Mouse (Mus musculus): ENCODE measurements at regions not wholly inside any gene's neighbourhood (a gene's known extent, or its start where the extent isn't known, plus 50 kb on each side); places are given as distances from the start of the nearest gene placed in this dataset.

DNA sequence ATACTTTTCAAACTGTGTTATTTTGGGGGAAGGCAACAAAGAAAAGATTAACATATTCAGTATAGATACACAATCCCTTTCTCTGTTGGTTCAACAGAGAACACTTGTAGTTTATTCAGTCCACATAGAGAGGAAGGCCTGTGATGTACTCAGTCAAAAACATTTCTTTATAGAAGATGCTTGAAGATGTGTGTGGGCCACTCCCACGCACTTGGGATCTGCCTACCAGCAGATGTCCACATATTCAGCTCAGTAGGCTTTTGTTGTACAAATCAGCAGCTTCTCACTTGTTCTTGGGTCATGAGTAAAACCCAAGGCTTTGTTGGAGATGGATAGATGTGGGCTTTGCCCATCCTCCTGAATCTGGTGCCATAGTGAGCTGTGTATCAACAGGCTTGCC is 239.6 kb upstream of the Pdzrn3 start:
- H3K9me3 ChIP-seq: no peaks in the 10 kb centered on the region
- WGBS: 78% methylated on average over 1 of the region's 1 CpGs
- no peak for DNase-seq (ENCODE audit: extremely low spot score, low spot score)
- H3K4me1 ChIP-seq: no peaks in the 10 kb centered on the region
- no peaks in the 10 kb centered on the region for H3K27me3 ChIP-seq (ENCODE audit: poor library complexity, severe bottlenecking)
- no peak overlapping the region for H3K4me3 ChIP-seq
- H3K27ac ChIP-seq: no peak overlapping the region
- H3K36me3 ChIP-seq (replicated peaks): no peaks in the 10 kb centered on the region

GRCm38 (mm10) chr6:101616776-101617175 is 239.1 kb upstream of the Pdzrn3 start:
- Histone ChIP-seq H3K9me3 (no peaks in the 10 kb centered on the region), H3K4me3 (no peak overlapping the region), H3K36me3 (replicated peaks) (no peaks in the 10 kb centered on the region), H3K27me3 (ENCODE audit: poor library complexity, severe bottlenecking) (no peaks in the 10 kb centered on the region), H3K4me1 (no peaks in the 10 kb centered on the region), H3K27ac (no peak overlapping the region)
- no peak for DNase-seq (ENCODE audit: extremely low spot score, low spot score)
- WGBS: 58% methylated on average over 3 of the region's 3 CpGs

- no peaks in the 10 kb centered on the region for H3K4me1 ChIP-seq
- H3K9me3 ChIP-seq: no peaks in the 10 kb centered on the region
- 96% methylated on average over 4 of the region's 4 CpGs for WGBS
- no peak for DNase-seq (ENCODE audit: extremely low spot score, low spot score)
- H3K27me3 ChIP-seq (ENCODE audit: poor library complexity, severe bottlenecking): no peaks in the 10 kb centered on the region
- H3K4me3 ChIP-seq: no peak overlapping the region
- no peaks in the 10 kb centered on the region for H3K36me3 ChIP-seq (replicated peaks)
- H3K27ac ChIP-seq: no peak overlapping the region
These were observed 231.3 kb upstream of the Pdzrn3 start for GRCm38 (mm10) chr6:101609015-101609414.

GRCm38 (mm10) chr6:101603083-101603482 is 225.4 kb upstream of the Pdzrn3 start:
- H3K27ac ChIP-seq: no peak overlapping the region
- no peaks in the 10 kb centered on the region for H3K9me3 ChIP-seq
- no peak for DNase-seq (ENCODE audit: extremely low spot score, low spot score)
- WGBS: 86% methylated on average over 6 of the region's 6 CpGs
- no peaks in the 10 kb centered on the region for H3K4me1 ChIP-seq
- H3K27me3 ChIP-seq (ENCODE audit: poor library complexity, severe bottlenecking): no peaks in the 10 kb centered on the region
- no peak overlapping the region for H3K4me3 ChIP-seq
- H3K36me3 ChIP-seq (replicated peaks): no peaks in the 10 kb centered on the region

DNA sequence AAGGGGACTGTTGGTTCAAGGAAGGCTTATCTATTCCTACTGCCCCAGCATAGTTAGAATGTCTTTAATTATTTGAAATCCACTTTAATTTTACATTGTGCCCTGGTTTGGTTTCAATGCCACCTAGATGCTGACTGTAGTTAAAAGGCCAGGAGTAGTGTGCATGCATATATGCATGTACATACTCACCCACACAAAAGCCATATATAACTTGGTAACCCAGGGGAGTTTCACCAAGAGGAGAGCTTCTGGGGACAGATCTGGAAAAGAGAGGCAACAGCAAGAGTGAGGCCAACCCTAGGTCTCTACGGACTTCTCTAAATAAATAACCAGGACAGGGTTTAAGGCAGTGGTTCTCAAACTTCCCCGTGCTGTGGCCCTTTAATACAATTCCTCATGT is 219.3 kb upstream of the Pdzrn3 start:
- H3K9me3 ChIP-seq: no peaks in the 10 kb centered on the region
- no peak overlapping the region for H3K4me3 ChIP-seq
- 89% methylated on average over 2 of the region's 2 CpGs for WGBS
- no peak for DNase-seq (ENCODE audit: extremely low spot score, low spot score)
- no peaks in the 10 kb centered on the region for H3K4me1 ChIP-seq
- no peaks in the 10 kb centered on the region for H3K36me3 ChIP-seq (replicated peaks)
- H3K27me3 ChIP-seq (ENCODE audit: poor library complexity, severe bottlenecking): no peaks in the 10 kb centered on the region
- no peak overlapping the region for H3K27ac ChIP-seq

- H3K27me3 ChIP-seq (ENCODE audit: poor library complexity, severe bottlenecking): no peaks in the 10 kb centered on the region
- no peaks in the 10 kb centered on the region for H3K9me3 ChIP-seq
- no peak overlapping the region for H3K4me3 ChIP-seq
- H3K4me1 ChIP-seq: no peaks in the 10 kb centered on the region
- no peak overlapping the region for H3K27ac ChIP-seq
- no peaks in the 10 kb centered on the region for H3K36me3 ChIP-seq (replicated peaks)
- no peak for DNase-seq (ENCODE audit: extremely low spot score, low spot score)
- 88% methylated on average over 12 of the region's 12 CpGs for WGBS
These were observed 216.3 kb upstream of the Pdzrn3 start for GRCm38 (mm10) chr6:101593782-101594641.

DNA sequence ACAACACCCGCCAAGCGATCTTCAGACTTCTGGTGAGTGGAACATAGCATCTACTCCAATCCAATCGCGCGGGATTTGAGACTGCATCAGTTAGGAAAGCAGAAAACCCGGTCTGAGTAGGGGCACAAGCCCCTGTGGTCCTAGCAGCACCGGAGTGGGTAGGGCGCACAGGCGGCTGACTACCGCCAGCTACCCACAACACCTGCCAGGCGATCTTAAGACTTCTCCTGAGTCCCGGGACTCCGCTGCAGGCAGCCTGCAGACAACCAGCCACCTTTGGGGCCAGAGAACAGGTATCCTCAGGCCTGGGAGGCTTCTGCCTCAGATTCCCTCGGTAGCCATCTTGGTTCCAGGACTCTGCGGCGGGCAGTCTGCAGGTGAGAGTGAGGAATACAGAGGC is 208.2 kb upstream of the Pdzrn3 start:
- no peak overlapping the region for H3K4me3 ChIP-seq
- no peaks in the 10 kb centered on the region for H3K27me3 ChIP-seq (ENCODE audit: poor library complexity, severe bottlenecking)
- no peaks in the 10 kb centered on the region for H3K9me3 ChIP-seq
- no peak overlapping the region for H3K27ac ChIP-seq
- WGBS: 85% methylated on average over 16 of the region's 16 CpGs
- H3K4me1 ChIP-seq: no peaks in the 10 kb centered on the region
- no peaks in the 10 kb centered on the region for H3K36me3 ChIP-seq (replicated peaks)
- no peak for DNase-seq (ENCODE audit: extremely low spot score, low spot score)

- Histone ChIP-seq H3K4me3 (no peak overlapping the region), H3K9me3 (no peaks in the 10 kb centered on the region), H3K27me3 (ENCODE audit: poor library complexity, severe bottlenecking) (no peaks in the 10 kb centered on the region), H3K36me3 (replicated peaks) (no peaks in the 10 kb centered on the region), H3K27ac (no peak overlapping the region), H3K4me1 (no peaks in the 10 kb centered on the region)
- 85% methylated on average over 4 of the region's 4 CpGs for WGBS
- no peak for DNase-seq (ENCODE audit: extremely low spot score, low spot score)
These were observed 203.1 kb upstream of the Pdzrn3 start for GRCm38 (mm10) chr6:101580824-101581223.

GRCm38 (mm10) chr6:101556096-101556495 is 178.4 kb upstream of the Pdzrn3 start:
- no peak for DNase-seq (ENCODE audit: extremely low spot score, low spot score)
- peaks cover 3% of the 10 kb centered on the region for H3K4me1 ChIP-seq
- no peaks in the 10 kb centered on the region for H3K36me3 ChIP-seq (replicated peaks)
- 94% methylated on average over 1 of the region's 1 CpGs for WGBS
- H3K27me3 ChIP-seq (ENCODE audit: poor library complexity, severe bottlenecking): no peaks in the 10 kb centered on the region
- H3K9me3 ChIP-seq: no peaks in the 10 kb centered on the region
- H3K27ac ChIP-seq: no peak overlapping the region
- no peak overlapping the region for H3K4me3 ChIP-seq

DNA sequence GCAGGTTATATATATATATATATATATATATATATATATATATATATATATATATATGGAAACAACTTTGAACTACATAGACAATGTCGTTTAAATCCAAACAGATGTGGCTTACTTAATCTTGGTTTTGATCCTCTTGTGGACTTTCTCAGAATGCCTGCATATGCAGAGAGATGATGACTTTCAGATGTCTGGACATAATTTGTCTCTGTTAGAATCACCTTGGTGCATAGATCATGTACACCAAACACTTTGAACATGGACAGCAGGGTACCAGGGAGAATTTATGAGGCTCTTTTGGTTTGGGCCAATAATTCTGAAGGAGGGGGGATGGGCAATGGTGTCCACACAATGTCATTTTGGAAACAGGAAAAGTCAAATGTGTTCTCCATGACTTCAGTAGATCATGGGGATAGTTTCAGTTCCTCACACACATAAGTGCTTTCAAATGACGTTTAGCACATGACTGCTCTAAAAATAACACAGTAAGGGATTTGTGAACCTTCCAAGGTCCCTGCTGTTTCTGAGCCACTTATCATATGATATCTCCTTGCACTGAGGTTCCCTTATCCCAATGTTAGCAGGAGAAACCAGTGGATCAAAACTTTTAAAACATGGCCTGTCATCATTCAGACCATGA is 177.4 kb upstream of the Pdzrn3 start:
- DNase-seq (ENCODE audit: extremely low spot score, low spot score): no peak
- 77% methylated on average over 2 of the region's 2 CpGs for WGBS
- no peaks in the 10 kb centered on the region for H3K9me3 ChIP-seq
- no peak overlapping the region for H3K4me3 ChIP-seq
- no peaks in the 10 kb centered on the region for H3K27me3 ChIP-seq (ENCODE audit: poor library complexity, severe bottlenecking)
- no peak overlapping the region for H3K27ac ChIP-seq
- peaks cover 10% of the 10 kb centered on the region for H3K4me1 ChIP-seq
- H3K36me3 ChIP-seq (replicated peaks): no peaks in the 10 kb centered on the region

DNA sequence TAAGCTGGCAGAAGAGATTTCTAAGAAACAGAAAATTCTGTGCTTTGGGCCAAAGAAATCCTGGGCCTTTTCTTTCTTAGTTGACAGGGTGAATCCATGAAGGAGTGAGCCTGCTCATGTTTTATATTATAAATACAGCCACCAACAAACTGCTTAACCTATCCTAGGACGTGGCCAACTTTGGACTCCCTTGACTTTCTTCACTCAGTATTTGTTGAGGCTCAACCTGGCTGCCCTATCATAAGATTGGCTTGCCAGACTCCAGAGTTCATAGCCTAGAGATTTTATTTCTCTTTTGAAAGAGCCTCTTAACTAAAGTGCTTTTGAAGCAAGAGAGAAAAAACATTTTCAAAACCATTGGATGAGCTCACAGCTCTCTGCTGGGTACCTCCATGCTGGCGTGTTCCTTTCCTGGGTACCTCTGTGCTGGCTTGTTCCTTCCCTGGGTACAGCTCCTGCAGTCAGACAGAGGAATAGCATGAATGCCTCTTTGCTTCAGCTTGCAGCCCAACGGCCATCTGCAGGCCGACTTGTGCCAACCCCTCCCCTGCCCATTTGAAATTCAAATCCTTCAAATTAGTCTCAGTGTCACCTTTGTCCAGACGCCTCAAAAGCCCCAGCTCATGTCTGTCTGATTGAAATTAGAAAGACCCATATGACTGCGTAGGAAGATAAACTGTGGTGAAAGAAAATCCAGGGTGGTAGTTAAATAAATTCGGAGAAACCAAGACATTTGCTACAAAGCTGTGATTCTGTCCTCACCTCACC is 173.0 kb upstream of the Pdzrn3 start:
- DNase-seq (ENCODE audit: extremely low spot score, low spot score): no peak
- H3K4me3 ChIP-seq: no peak overlapping the region
- H3K4me1 ChIP-seq: peaks cover 10% of the 10 kb centered on the region
- no peaks in the 10 kb centered on the region for H3K9me3 ChIP-seq
- 24% methylated on average over 7 of the region's 7 CpGs for WGBS
- no peaks in the 10 kb centered on the region for H3K27me3 ChIP-seq (ENCODE audit: poor library complexity, severe bottlenecking)
- no peak overlapping the region for H3K27ac ChIP-seq
- H3K36me3 ChIP-seq (replicated peaks): no peaks in the 10 kb centered on the region

- no peak for DNase-seq (ENCODE audit: extremely low spot score, low spot score)
- no peaks in the 10 kb centered on the region for H3K9me3 ChIP-seq
- H3K27ac ChIP-seq: no peak overlapping the region
- no peak overlapping the region for H3K4me3 ChIP-seq
- H3K36me3 ChIP-seq (replicated peaks): no peaks in the 10 kb centered on the region
- peaks cover 4% of the 10 kb centered on the region; the same call in 1 of the 2 replicates for H3K4me1 ChIP-seq
- peaks cover 21% of the 10 kb centered on the region; the same call in 1 of the 2 replicates for H3K27me3 ChIP-seq (ENCODE audit: poor library complexity, severe bottlenecking)
- 91% methylated on average over 5 of the region's 5 CpGs for WGBS
These were observed 159.9 kb upstream of the Pdzrn3 start for GRCm38 (mm10) chr6:101537581-101537980.

Data from forebrain, embryonic 10.5 days (tissue).